Mouse (Mus musculus) embryonic fibroblast, embryonic 13.5 days (primary cell): ENCODE measurements at regions not wholly inside any gene's neighbourhood (a gene's known extent, or its start where the extent isn't known, plus 50 kb on each side); places are given as distances from the start of the nearest gene placed in this dataset.

Experiments
- H3K27ac ChIP-seq: 2 replicates; pipeline ENCODE4 v1.5.1; 2012; ENCODE audit warnings: low read length, control low read depth, inconsistent platforms; ENCODE audit not compliant: insufficient read depth
- H3K4me1 ChIP-seq: 2 replicates; pipeline ENCODE4 v1.6.1; 2011; ENCODE audit warnings: low read length; ENCODE audit not compliant: control insufficient read depth, insufficient read depth
- H3K4me3 ChIP-seq: 2 replicates; pipeline ENCODE4 v1.5.1; 2011; ENCODE audit warnings: mild to moderate bottlenecking, control low read depth, low read length; ENCODE audit not compliant: insufficient read depth
- CTCF ChIP-seq: IDR thresholded peaks from 2 replicates; pipeline ENCODE4 v1.5.1; 2011; ENCODE audit warnings: mild to moderate bottlenecking, control low read depth, low read length, moderate library complexity, borderline replicate concordance; ENCODE audit not compliant: insufficient read depth
- POLR2A ChIP-seq: IDR thresholded peaks from 2 replicates; pipeline ENCODE4 v1.6.1; 2011; ENCODE audit warnings: low read depth, mild to moderate bottlenecking, control low read depth, low read length, moderate library complexity

DNA sequence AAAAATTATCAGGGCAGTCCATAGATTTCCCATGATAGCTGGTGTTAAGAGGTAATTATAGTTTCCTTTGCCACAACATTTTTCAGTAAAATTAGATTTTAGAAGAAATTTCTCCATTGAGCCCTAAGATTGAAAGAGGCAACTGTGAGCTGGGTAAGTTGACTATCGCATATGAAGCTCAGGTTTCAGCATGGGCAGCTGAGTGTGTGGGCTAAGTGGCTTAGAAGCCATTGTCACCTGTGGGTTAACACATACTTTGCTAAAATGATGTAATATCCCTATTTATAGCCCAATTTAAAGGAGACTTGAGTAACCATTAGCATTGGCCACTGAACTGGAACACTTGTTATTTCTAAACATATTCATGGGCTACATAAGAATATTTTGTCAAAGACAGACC is 267.6 kb upstream of the Far2 start:
- no peak for TF ChIP-seq POLR2A
- no peak for TF ChIP-seq CTCF
- Histone ChIP-seq H3K4me3 (no peak overlapping the region), H3K4me1 (no peaks in the 10 kb centered on the region), H3K27ac (no peak overlapping the region)

DNA sequence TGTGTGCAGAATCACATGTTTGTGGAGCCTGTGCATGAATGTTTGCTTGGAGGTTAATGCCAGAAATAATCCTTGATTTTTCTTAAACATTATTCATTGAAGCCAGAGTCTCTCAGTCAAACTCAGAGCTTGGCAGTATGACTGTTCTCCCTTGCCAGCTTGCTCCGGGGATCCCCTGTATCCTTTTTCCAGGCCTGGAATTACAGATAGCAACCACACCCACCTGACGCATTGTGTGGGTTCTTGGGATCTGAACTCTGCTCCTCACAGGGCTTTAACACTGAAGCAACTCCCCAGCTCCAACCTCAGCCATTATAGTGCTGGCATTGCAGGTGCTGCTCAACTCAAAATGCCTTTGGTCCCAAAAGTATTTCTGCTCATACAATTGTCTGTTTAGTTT is 262.8 kb upstream of the Far2 start:
- Histone ChIP-seq H3K4me1 (no peaks in the 10 kb centered on the region), H3K27ac (no peak overlapping the region), H3K4me3 (no peak overlapping the region)
- TF ChIP-seq POLR2A, result no peak
- TF ChIP-seq CTCF, result no peak

DNA sequence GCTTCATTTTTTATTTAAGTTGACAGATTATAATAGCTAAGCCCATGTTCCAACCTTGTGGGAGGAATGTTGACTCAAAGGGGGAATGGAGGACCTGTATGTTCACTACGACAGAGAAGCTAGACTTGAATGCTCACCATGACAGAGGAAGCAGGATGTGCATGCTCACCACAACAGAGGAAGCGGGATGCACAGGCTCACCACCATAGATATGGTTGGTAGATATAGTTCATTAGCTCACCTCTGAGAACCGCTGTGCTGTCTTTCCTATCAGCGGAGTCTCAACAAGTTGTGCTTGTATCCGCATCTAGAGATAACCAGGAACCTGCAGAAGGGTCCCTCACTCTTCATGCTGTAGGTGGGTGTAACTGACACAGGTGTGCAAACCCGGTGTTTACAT is 262.2 kb upstream of the Far2 start:
- no peaks in the 10 kb centered on the region for H3K4me1 ChIP-seq
- H3K4me3 ChIP-seq, result no peak overlapping the region
- no peak overlapping the region for H3K27ac ChIP-seq
- TF ChIP-seq POLR2A (no peak), CTCF (no peak)

DNA sequence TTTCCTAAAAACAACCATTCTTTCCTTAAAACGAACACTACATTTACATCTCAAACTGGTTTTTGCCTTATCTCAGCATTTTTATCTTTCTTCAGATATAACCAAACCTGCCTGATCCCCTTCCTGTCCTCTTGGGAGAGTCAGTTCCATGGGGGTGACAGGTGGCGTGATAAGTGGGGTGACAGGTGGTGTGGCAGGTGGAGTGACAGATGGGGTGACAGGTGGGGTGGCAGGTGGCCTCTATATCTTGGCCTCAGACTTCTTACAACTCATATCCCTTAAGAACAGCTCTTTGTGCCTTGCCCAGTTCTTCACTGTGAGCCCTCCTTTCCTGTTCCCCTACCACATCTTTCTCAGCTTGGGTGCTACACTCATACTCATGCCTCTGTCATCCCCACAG is 259.0 kb upstream of the Far2 start:
- no peak for TF ChIP-seq POLR2A
- TF ChIP-seq CTCF, result no peak
- no peak overlapping the region for H3K4me3 ChIP-seq
- no peak overlapping the region for H3K27ac ChIP-seq
- no peaks in the 10 kb centered on the region for H3K4me1 ChIP-seq

DNA sequence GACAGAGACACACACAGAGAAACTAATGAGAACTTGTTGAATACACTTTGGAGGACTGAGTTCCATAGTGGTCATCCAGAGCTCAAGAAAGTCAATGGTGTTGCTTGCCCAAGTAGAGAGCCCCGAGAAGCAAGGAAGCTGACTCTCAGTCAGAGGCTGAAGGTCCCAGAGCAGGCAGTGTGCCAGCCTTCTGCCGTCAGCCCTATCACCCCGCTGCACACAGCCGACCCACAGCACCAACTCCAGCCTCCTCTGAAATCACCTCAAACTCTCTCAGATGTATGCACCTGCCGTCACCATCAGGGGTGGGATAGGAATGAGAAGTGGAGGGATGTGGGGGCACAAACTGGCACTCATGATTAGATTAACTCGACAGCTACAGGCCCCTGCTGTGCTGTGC is 257.9 kb upstream of the Far2 start:
- no peak overlapping the region for H3K4me3 ChIP-seq
- H3K4me1 ChIP-seq, result no peaks in the 10 kb centered on the region
- no peak overlapping the region for H3K27ac ChIP-seq
- TF ChIP-seq CTCF, result no peak
- no peak for TF ChIP-seq POLR2A

DNA sequence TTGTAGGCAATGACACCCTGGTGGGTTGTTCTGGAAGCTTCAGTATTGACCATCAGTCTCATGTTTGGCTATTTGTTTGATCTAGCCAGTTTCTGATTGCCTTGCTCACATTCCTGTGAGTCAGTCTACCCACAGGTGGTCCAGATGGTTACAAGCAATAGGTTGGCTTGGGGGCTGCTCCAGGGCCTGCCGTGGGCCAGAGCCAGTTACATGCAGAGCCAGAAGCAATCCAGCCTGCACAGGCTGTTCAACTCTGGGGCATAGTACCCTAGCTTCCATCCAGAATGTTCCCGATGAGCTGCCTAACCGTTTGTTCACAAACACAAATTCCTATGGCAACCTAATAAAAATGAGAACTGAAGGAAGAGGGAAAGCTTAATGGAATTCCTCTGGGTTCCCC is 253.2 kb upstream of the Far2 start:
- TF ChIP-seq POLR2A, result no peak
- no peak for TF ChIP-seq CTCF
- Histone ChIP-seq H3K27ac (no peak overlapping the region), H3K4me3 (no peak overlapping the region), H3K4me1 (no peaks in the 10 kb centered on the region)

DNA sequence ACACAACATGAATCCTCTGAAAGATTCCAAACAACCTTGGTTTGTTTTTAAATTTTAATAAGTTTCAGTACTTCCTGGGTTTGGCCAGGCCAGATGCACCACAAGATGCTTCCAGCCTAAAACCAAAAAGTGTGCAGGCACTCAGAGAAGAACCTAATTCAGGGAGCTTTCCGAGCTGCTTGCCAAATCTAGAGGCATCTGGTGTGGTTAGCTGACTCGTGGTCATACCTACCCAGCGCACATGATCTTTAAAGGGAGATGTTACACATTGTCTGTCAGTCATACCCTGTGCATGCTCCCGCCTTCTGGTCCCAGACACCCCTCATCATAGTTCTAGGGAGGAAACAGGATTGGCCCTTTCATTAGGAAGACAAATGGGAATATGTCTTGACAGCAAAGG is 252.7 kb upstream of the Far2 start:
- H3K27ac ChIP-seq, result no peak overlapping the region
- no peaks in the 10 kb centered on the region for H3K4me1 ChIP-seq
- no peak for TF ChIP-seq POLR2A
- no peak overlapping the region for H3K4me3 ChIP-seq

DNA sequence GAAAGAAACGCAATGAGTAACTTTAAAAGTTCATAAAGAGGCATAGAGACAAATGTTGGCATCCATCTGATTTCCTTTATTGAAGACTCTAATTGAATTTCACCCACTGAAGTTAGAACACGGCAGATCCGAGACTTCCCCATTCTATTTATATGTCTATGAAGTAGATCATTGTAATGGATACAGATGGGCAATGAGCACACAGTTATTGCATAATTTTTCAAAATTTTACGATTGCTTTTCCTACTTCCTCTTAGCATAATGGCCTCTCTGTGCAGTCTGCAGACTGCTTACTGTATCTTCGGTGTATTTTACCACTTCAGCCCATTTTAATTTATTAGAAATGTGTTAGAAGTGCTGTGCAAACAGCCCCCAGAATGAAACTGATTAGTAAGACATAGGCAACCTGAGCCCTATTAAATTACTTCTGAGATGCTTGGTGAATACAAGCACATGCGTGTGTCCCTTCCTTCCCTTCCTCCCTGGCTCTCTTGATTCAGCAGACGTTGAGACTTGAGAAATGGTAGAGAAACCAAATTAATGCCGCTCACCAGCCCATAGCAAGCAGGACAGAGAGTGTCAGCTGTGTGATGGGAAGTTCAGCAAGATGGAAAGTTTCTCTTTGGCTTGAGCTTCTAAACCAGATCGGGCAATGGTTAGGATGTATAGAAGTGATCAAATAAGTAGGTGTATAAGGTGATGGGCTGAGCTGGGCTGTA is 247.9 kb upstream of the Far2 start:
- H3K4me3 ChIP-seq, result no peak overlapping the region
- no peak overlapping the region for H3K27ac ChIP-seq
- H3K4me1 ChIP-seq, result no peaks in the 10 kb centered on the region
- TF ChIP-seq POLR2A (no peak), CTCF (no peak)

DNA sequence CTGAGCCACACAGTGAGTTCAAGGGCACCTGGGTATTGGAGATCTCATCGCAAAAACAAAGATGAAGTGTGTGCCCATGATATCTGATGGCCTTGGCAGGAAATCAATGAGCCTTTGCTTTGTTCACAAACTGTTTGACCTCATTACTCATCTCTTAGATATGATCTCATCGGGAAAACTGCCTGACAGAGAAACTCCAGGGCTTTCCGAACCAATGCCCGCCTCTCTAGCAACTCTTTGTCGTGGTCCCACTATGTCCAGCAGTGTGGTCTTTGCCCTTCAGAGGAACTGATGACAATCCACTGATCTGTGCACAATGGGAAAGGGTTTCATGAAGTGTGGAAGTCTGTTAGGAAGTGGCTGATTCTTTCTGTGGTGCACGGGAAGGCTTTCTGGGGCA is 247.2 kb upstream of the Far2 start:
- Histone ChIP-seq H3K27ac (no peak overlapping the region), H3K4me3 (no peak overlapping the region), H3K4me1 (no peaks in the 10 kb centered on the region)
- no peak for TF ChIP-seq CTCF
- no peak for TF ChIP-seq POLR2A

DNA sequence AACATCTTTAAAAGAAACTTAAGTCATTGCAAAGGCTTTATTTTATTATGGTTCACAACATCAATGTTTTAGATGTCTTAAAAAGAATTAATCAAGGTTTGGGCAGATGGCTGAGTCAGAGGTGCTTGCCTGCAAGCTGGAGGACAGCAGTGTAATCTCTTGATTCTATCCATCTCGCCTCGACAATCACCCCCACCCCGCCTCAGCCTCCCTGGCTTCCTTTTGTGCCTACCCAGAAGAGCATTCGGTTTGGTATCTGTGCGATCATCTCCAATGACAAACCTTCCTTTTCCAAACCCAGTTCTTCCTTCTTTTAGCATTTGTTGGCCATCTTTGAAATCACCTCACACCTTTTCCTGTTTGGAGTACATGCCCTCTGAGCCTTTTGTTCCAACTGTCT is 246.2 kb upstream of the Far2 start:
- no peaks in the 10 kb centered on the region for H3K4me1 ChIP-seq
- H3K4me3 ChIP-seq, result no peak overlapping the region
- TF ChIP-seq POLR2A (no peak), CTCF (no peak)
- H3K27ac ChIP-seq, result no peak overlapping the region

DNA sequence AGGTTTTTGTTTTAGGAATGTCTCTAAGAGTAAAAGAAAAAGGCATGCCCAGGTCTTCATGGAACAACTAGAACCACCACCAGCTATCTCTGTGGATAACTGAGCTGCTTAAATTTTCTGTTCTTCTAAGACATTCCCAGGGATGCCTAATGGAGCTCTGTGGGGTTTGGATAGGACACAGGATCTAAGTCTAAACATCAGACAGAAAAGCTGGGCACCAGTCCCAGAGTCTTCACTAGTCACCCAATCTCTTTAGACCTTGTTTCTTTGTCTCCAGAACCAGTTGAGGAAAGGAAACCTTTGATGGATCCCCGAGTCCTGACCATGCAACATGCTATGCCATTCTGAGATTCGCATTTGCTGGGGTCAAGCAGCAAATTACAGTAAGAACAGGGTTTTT is 243.2 kb upstream of the Far2 start:
- Histone ChIP-seq H3K4me1 (no peaks in the 10 kb centered on the region), H3K27ac (no peak overlapping the region)
- no peak for TF ChIP-seq CTCF
- TF ChIP-seq POLR2A, result no peak

More for the DNA sequence above, 243.2 kb upstream of the Far2 start:
- no peak overlapping the region for H3K4me3 ChIP-seq
